Mouse (Mus musculus): ENCODE measurements around the gene Pcnx3. TPM values are rescaled to one million over a fixed set of nuclear protein-coding genes. Genes with fewer than 3 reads are reported as not detected.

The Pcnx3 gene
- 0.55 TPM for polyA plus RNA-seq (2014; fragmentation: Illumina TruSeq; extraction: RNeasy Lipid Tissue Mini Kit (QIAGEN cat#74804); ENCODE audit: low read depth, low replicate concordance)

DNA sequence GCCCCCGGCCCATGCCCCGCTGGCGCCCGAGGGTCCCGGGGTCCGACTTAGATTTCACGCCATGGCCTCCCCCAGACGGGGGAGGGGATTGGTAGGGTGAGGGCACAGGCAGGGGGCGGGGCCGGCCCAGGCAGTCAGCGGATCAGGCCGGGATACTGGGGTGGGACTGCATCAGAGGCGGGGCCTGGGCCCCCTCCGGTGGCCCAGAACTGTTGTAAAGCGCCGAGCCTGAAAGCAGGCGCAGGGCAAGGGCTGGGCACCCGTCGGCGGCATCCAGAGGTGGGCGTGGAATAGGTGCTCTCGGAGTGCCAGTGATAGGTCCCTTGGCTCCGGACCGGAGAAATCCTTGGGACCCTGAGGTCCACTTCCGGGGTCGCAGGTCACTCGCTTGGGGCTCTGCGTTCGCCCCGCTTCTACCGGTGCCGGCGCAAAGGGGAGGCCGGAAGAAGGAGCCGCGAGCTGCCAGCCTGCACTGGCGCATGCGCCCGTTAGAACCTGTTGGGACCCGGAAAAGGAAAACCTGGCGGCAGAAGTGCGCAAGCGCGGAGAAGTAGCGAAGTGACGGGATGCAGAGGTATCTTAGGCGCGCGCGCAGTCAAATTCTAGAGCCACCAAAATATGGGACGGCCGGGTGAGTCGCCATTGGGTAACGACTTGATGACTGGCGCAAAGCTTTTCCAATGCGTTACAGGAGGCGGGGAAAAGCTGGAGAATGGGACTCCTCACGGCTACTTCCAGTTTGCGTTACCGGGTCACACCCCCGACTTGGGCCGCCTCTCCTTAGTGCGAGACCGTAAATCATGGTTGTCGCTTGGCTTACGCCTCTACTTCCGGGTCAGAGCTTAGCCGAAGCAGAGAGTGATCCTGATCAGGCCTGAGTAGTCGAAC is at the start of gene Pcnx3, which contains the start of gene Map3k11:
Gene Pcnx3, minus strand, starts transcription at position 709 of the 888 bp plus-strand sequence.
Gene Map3k11, plus strand, starts transcription at position 543 of the 888 bp plus-strand sequence.

DNA sequence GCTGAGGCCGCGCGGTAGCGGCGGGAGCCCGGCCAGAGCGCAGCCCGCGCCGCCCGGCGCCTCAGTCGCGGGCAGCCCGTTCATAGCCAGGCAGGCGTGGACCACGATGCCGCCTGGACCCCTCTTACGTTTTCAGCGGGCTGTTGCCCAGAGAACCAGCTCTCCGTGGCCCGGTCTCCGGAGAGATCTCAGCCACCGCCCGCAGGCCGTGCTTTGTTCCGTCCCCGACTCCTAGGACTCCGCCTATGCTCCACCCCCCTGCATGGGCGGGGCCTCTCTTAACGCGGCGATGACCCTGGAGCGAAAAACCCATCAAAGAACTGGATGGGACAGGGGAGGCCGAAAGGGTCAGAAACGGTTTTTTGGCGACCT is 40.7 kb upstream of the Pcnx3 start, which contains the start of gene Fam89b:
Gene Fam89b, minus strand, starts transcription at position 210 of the 372 bp plus-strand sequence.

DNA sequence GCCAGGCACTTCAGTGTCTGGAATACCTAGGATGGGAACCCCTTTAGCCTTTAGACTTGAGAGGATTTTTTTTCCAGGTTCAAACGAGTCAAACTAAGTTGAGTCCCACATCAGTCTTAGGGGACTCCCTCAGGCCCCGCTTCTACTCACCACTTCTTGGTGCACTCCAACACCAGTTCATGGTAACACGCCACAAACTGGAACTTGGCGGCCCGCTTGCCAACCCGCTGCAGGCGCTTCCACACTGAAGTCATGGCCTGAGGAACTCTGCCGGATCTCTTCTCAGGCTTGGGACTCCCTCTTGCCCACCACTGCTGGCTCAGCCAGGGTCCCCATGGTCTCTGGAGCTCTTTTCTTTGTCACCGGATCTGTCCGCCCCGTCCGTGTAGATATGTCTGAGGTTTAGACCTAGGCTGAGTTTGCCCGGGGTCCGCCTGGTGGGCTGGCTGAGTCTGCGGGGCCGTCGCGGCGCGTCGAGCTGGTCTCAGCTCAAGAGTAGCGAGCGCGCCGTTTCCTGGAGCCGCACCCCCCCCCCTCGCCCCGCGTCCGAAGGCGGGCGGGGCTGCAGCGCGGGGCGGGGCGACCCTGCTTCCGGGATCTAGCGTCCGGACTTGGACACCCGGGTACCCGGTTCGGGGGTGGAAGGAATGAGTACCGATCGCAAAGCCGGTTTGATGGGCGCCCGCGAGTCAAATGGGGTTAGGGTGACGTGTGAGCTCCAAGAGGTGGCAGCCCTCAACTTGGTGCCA is 37.2 kb upstream of the Pcnx3 start, which contains the start of gene Ehbp1l1:
Gene Ehbp1l1, minus strand, starts transcription at position 551 of the 749 bp plus-strand sequence.

DNA sequence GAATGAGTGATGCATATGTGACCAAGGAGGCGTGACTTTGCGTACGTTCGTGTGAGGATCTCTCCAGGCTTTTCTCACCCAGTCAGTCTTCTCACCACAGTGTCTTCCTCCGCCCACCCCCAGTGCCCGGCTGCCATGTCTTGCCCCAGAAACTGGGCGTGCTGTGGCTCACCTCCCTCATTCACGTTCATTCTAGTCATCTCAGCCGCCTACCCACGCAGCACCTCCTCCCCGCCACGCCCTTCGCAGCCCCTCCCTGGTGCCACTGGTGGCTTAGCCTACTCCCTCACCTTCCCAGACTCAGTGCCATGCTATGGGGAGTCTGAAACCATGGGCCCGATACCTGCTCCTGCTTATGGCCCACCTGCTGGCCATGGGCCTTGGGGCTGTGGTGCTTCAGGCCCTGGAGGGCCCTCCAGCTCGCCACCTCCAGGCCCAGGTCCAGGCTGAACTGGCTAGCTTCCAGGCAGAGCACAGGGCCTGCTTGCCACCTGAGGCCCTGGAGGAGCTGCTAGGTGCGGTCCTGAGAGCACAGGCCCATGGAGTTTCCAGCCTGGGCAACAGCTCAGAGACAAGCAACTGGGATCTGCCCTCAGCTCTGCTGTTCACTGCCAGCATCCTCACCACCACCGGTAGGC is 15.6 kb upstream of the Pcnx3 start, which contains the start of gene Kcnk7:
Gene Kcnk7, plus strand, starts transcription at position 205 of the 638 bp plus-strand sequence.

GRCm38 (mm10) chr19:5662981-5663913 is 25.5 kb downstream of the Pcnx3 start, which contains the start of gene Sipa1:
TSS of gene Sipa1 (minus strand) at chr19:5663707.

GRCm38 (mm10) chr19:5637069-5638047 is 51.4 kb downstream of the Pcnx3 start, which contains the start of gene Rela:
TSS of gene Rela (plus strand) at chr19:5637483.

Other genes with a start within 250 kb of the Pcnx3 start
- 0.57 TPM for gene Fosl1, start 241.4 kb downstream of the Pcnx3 start, polyA plus RNA-seq (2014; fragmentation: Illumina TruSeq; extraction: RNeasy Lipid Tissue Mini Kit (QIAGEN cat#74804); ENCODE audit: low read depth, low replicate concordance)
- gene Ccdc85b, start 231.0 kb downstream of the Pcnx3 start, polyA plus RNA-seq (2014; fragmentation: Illumina TruSeq; extraction: RNeasy Lipid Tissue Mini Kit (QIAGEN cat#74804); ENCODE audit: low read depth, low replicate concordance) = 0.14 TPM
- gene Fibp, start 228.3 kb downstream of the Pcnx3 start, polyA plus RNA-seq (2014; fragmentation: Illumina TruSeq; extraction: RNeasy Lipid Tissue Mini Kit (QIAGEN cat#74804); ENCODE audit: low read depth, low replicate concordance) = 5.3 TPM
- gene Ctsw, start 220.4 kb downstream of the Pcnx3 start, polyA plus RNA-seq (2014; fragmentation: Illumina TruSeq; extraction: RNeasy Lipid Tissue Mini Kit (QIAGEN cat#74804); ENCODE audit: low read depth, low replicate concordance) = not detected
- 0.52 TPM for gene Efemp2, start 215.0 kb downstream of the Pcnx3 start, polyA plus RNA-seq (2014; fragmentation: Illumina TruSeq; extraction: RNeasy Lipid Tissue Mini Kit (QIAGEN cat#74804); ENCODE audit: low read depth, low replicate concordance)
- 1.2 TPM for gene Mus81, start 200.5 kb downstream of the Pcnx3 start, polyA plus RNA-seq (2014; fragmentation: Illumina TruSeq; extraction: RNeasy Lipid Tissue Mini Kit (QIAGEN cat#74804); ENCODE audit: low read depth, low replicate concordance)
- 118 TPM for gene Cfl1, start 198.5 kb downstream of the Pcnx3 start, polyA plus RNA-seq (2014; fragmentation: Illumina TruSeq; extraction: RNeasy Lipid Tissue Mini Kit (QIAGEN cat#74804); ENCODE audit: low read depth, low replicate concordance)
- 127 TPM for gene 1700020D05Rik, start 185.1 kb downstream of the Pcnx3 start, polyA plus RNA-seq (2014; fragmentation: Illumina TruSeq; extraction: RNeasy Lipid Tissue Mini Kit (QIAGEN cat#74804); ENCODE audit: low read depth, low replicate concordance)
- 0.91 TPM for gene Snx32, start 178.4 kb downstream of the Pcnx3 start, polyA plus RNA-seq (2014; fragmentation: Illumina TruSeq; extraction: RNeasy Lipid Tissue Mini Kit (QIAGEN cat#74804); ENCODE audit: low read depth, low replicate concordance)
- gene Ovol1, start 128.3 kb downstream of the Pcnx3 start, polyA plus RNA-seq (2014; fragmentation: Illumina TruSeq; extraction: RNeasy Lipid Tissue Mini Kit (QIAGEN cat#74804); ENCODE audit: low read depth, low replicate concordance) = 1.9 TPM
- not detected for gene Ap5b1, start 120.9 kb downstream of the Pcnx3 start, polyA plus RNA-seq (2014; fragmentation: Illumina TruSeq; extraction: RNeasy Lipid Tissue Mini Kit (QIAGEN cat#74804); ENCODE audit: low read depth, low replicate concordance)
- gene Rnaseh2c, start 87.0 kb downstream of the Pcnx3 start, polyA plus RNA-seq (2014; fragmentation: Illumina TruSeq; extraction: RNeasy Lipid Tissue Mini Kit (QIAGEN cat#74804); ENCODE audit: low read depth, low replicate concordance) = 0.25 TPM
- 52.9 TPM for gene Kat5, start 78.7 kb downstream of the Pcnx3 start, polyA plus RNA-seq (2014; fragmentation: Illumina TruSeq; extraction: RNeasy Lipid Tissue Mini Kit (QIAGEN cat#74804); ENCODE audit: low read depth, low replicate concordance)
- gene Rela, start 51.4 kb downstream of the Pcnx3 start, polyA plus RNA-seq (2014; fragmentation: Illumina TruSeq; extraction: RNeasy Lipid Tissue Mini Kit (QIAGEN cat#74804); ENCODE audit: low read depth, low replicate concordance) = 1.1 TPM
- 0.07 TPM for gene Sipa1, start 25.2 kb downstream of the Pcnx3 start, polyA plus RNA-seq (2014; fragmentation: Illumina TruSeq; extraction: RNeasy Lipid Tissue Mini Kit (QIAGEN cat#74804); ENCODE audit: low read depth, low replicate concordance)
- 2.6 TPM for gene Map3k11, start 166 bp downstream of the Pcnx3 start, polyA plus RNA-seq (2014; fragmentation: Illumina TruSeq; extraction: RNeasy Lipid Tissue Mini Kit (QIAGEN cat#74804); ENCODE audit: low read depth, low replicate concordance)
- not detected for gene Kcnk7, start 15.5 kb upstream of the Pcnx3 start, polyA plus RNA-seq (2014; fragmentation: Illumina TruSeq; extraction: RNeasy Lipid Tissue Mini Kit (QIAGEN cat#74804); ENCODE audit: low read depth, low replicate concordance)
- gene Ehbp1l1, start 37.4 kb upstream of the Pcnx3 start, polyA plus RNA-seq (2014; fragmentation: Illumina TruSeq; extraction: RNeasy Lipid Tissue Mini Kit (QIAGEN cat#74804); ENCODE audit: low read depth, low replicate concordance) = 3.6 TPM
- 4.0 TPM for gene Fam89b, start 40.7 kb upstream of the Pcnx3 start, polyA plus RNA-seq (2014; fragmentation: Illumina TruSeq; extraction: RNeasy Lipid Tissue Mini Kit (QIAGEN cat#74804); ENCODE audit: low read depth, low replicate concordance)
- 0.53 TPM for gene Ltbp3, start 52.0 kb upstream of the Pcnx3 start, polyA plus RNA-seq (2014; fragmentation: Illumina TruSeq; extraction: RNeasy Lipid Tissue Mini Kit (QIAGEN cat#74804); ENCODE audit: low read depth, low replicate concordance)
- 0.52 TPM for gene Scyl1, start 82.5 kb upstream of the Pcnx3 start, polyA plus RNA-seq (2014; fragmentation: Illumina TruSeq; extraction: RNeasy Lipid Tissue Mini Kit (QIAGEN cat#74804); ENCODE audit: low read depth, low replicate concordance)
- 3.8 TPM for gene Frmd8, start 186.4 kb upstream of the Pcnx3 start, polyA plus RNA-seq (2014; fragmentation: Illumina TruSeq; extraction: RNeasy Lipid Tissue Mini Kit (QIAGEN cat#74804); ENCODE audit: low read depth, low replicate concordance)
- gene Slc25a45, start 188.9 kb upstream of the Pcnx3 start, polyA plus RNA-seq (2014; fragmentation: Illumina TruSeq; extraction: RNeasy Lipid Tissue Mini Kit (QIAGEN cat#74804); ENCODE audit: low read depth, low replicate concordance) = 2.8 TPM
- 0.38 TPM for gene Tigd3, start 205.2 kb upstream of the Pcnx3 start, polyA plus RNA-seq (2014; fragmentation: Illumina TruSeq; extraction: RNeasy Lipid Tissue Mini Kit (QIAGEN cat#74804); ENCODE audit: low read depth, low replicate concordance)
- gene Dpf2, start 224.1 kb upstream of the Pcnx3 start, polyA plus RNA-seq (2014; fragmentation: Illumina TruSeq; extraction: RNeasy Lipid Tissue Mini Kit (QIAGEN cat#74804); ENCODE audit: low read depth, low replicate concordance) = 9.0 TPM
- 0.11 TPM for gene Cdc42ep2, start 235.9 kb upstream of the Pcnx3 start, polyA plus RNA-seq (2014; fragmentation: Illumina TruSeq; extraction: RNeasy Lipid Tissue Mini Kit (QIAGEN cat#74804); ENCODE audit: low read depth, low replicate concordance)